ENCODE assay signal across 8 mouse cellular contexts in the genomic region with DNA sequence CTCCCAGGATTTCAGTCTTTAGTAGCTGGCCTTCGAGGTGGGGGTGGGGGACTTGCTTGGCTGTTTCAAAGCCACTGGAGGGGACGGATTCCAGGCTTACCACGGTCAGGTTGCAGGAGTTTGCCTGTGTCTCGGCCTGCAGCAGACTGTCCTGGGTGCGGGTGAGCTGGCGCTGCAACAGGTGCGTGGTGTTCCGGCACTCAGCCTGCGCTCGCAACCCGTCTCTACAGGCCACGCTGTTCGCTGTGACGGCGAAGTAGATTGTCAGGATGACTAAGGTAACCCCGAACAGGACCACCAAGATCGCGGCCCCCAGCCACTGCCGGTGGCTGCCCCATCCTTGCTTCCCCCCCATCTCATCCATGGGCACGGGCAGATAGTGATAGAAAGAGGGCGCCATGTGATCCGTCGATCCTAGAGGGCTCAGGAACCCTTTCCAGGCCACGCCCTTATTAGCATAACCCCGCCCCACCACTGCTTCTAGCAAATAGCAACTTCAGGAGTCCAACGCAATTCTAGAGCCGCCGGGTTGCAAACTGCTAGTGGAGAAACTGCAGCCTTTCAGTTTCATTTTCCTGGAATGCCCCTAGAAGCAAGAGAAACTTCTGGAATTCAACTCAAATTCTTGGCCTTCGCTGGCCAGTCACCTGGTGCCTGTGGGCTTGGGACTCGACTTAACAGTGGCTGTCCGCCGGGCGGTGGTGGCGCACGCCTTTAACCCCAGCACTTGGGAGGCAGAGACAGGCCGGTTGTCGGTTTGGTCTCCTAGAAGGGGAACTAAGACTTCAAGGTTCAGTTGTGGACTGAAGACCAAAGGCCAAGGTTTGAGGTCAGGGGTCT. TPM values are rescaled to one million over a fixed set of nuclear protein-coding genes. Genes with fewer than 3 reads are reported as not detected.
A peak's percentile ranks its signal among the peaks of the same experiment; 100 is the strongest.
DNase-seq lines count a peak whose midpoint lies in the region; ATAC-seq and TF ChIP-seq lines count a peak whose summit lies in the region.

Gene Bst2 (minus strand): TSS at position 429 of the 840 bp plus-strand sequence.

- H3K4me1 ChIP-seq in embryonic facial prominence, embryonic 11.5 days (ENCODE audit: control insufficient read depth, insufficient read depth, low read length) = no peaks in the 10 kb centered on the region
- H3K4me1 ChIP-seq in liver, embryonic 16.5 days (ENCODE audit: control insufficient read depth, low read depth, low read length) = peaks cover 15% of the 10 kb centered on the region
- no peaks in the 10 kb centered on the region for H3K4me1 ChIP-seq in neural tube, embryonic 11.5 days (ENCODE audit: control insufficient read depth, insufficient read depth, low read length)

- H3K9ac ChIP-seq in embryonic facial prominence, embryonic 11.5 days (replicated peaks; ENCODE audit: low read length) = peak within 1 kb of the TSS; percentile 6
- H3K9ac ChIP-seq in liver, embryonic 16.5 days (ENCODE audit: low read depth, low read length) = peak within 1 kb of the TSS; percentile 73
- H3K9ac ChIP-seq in neural tube, embryonic 11.5 days (ENCODE audit: low read length) = peak within 1 kb of the TSS; percentile 31; the same call in 1 of the 2 replicates

- DNase-seq in left cerebral cortex, adult 2 months (ENCODE audit: extremely low spot score in 1 of 2, low spot score in 2 of 2) = peak in 1 of 2 experiments; percentile 32
- DNase-seq in left cerebral cortex, adult 11 months (ENCODE audit: low spot score) = no peak
- DNase-seq in embryonic facial prominence, embryonic 11.5 days (ENCODE audit: low spot score) = peak; percentile 92
- peak; percentile 94 to 96 for DNase-seq in heart, adult 18-20 months
- DNase-seq in kidney, adult 18-20 months = peak; percentile 92
- DNase-seq in neural tube, embryonic 11.5 days (ENCODE audit: low spot score) = peak; percentile 74
- DNase-seq in telencephalon, adult 2 months (ENCODE audit: low read depth, low spot score) = peak; percentile 12

- no peaks in the 10 kb centered on the region for H3K27me3 ChIP-seq in embryonic facial prominence, embryonic 11.5 days (ENCODE audit: control insufficient read depth, insufficient read depth, low read length)
- H3K27me3 ChIP-seq in liver, embryonic 16.5 days (ENCODE audit: control insufficient read depth, insufficient read depth, low read depth, low read length) = no peaks in the 10 kb centered on the region
- peaks cover 6% of the 10 kb centered on the region; the same call in 1 of the 2 replicates for H3K27me3 ChIP-seq in neural tube, embryonic 11.5 days (ENCODE audit: control insufficient read depth, insufficient read depth, low read length)

- H3K4me3 ChIP-seq in left cerebral cortex, adult 2 months = peak within 1 kb of the TSS; percentile 41
- H3K4me3 ChIP-seq in embryonic facial prominence, embryonic 11.5 days (ENCODE audit: low read depth, low read length) = peak within 1 kb of the TSS; percentile 31
- H3K4me3 ChIP-seq in liver, embryonic 16.5 days (ENCODE audit: low read depth, low read length) = peak within 1 kb of the TSS; percentile 76
- H3K4me3 ChIP-seq in neural tube, embryonic 11.5 days (ENCODE audit: low read depth, low read length) = peak within 1 kb of the TSS; percentile 29

- TF ChIP-seq CTCF in left cerebral cortex, adult 2 months (IDR thresholded peaks at IDR 0.05) = no peak

- intact Hi-C loops in left cerebral cortex, adult 2 months (cut with DNase I) = no loop called here

- 1% methylated on average over 37 of the region's 37 CpGs for WGBS in embryonic facial prominence, embryonic 11.5 days
- WGBS in liver, embryonic 16.5 days (ENCODE audit: insufficient replicate concordance) = 2% methylated on average over 37 of the region's 37 CpGs
- WGBS in neural tube, embryonic 11.5 days = 3% methylated on average over 37 of the region's 37 CpGs

- ATAC-seq in embryonic facial prominence, embryonic 11.5 days (replicated peaks; ENCODE audit: insufficient number of reproducible peaks, low FRiP score, low TSS enrichment, low read depth) = 0 out of 2 replicates have a peak, but pooled peaks have one; percentile 32
- peak; percentile 92 for ATAC-seq in liver, embryonic 16.5 days (ENCODE audit: low read depth)
- ATAC-seq in neural tube, embryonic 11.5 days (ENCODE audit: insufficient read depth, low FRiP score, low TSS enrichment) = peak; percentile 39; the same call in 1 of the 2 replicates

- H3K9me3 ChIP-seq in embryonic facial prominence, embryonic 11.5 days (replicated peaks; ENCODE audit: control insufficient read depth, low read length) = no peaks in the 10 kb centered on the region
- H3K9me3 ChIP-seq in liver, embryonic 16.5 days (replicated peaks; ENCODE audit: control insufficient read depth, low read length) = no peaks in the 10 kb centered on the region
- no peaks in the 10 kb centered on the region for H3K9me3 ChIP-seq in neural tube, embryonic 11.5 days (ENCODE audit: control insufficient read depth, low read length)

- no peaks in the 10 kb centered on the region for H3K36me3 ChIP-seq in embryonic facial prominence, embryonic 11.5 days (replicated peaks; ENCODE audit: control insufficient read depth, insufficient read depth, low read depth, low read length)
- H3K36me3 ChIP-seq in liver, embryonic 16.5 days (ENCODE audit: control insufficient read depth, insufficient read depth) = no peaks in the 10 kb centered on the region
- no peaks in the 10 kb centered on the region for H3K36me3 ChIP-seq in neural tube, embryonic 11.5 days (ENCODE audit: control insufficient read depth, insufficient read depth, low read length)

- H3K27ac ChIP-seq in left cerebral cortex, adult 2 months = peak within 1 kb of the TSS; percentile 4; the same call in 1 of the 2 replicates
- H3K27ac ChIP-seq in embryonic facial prominence, embryonic 11.5 days (replicated peaks; ENCODE audit: low read depth, low read length) = no peak within 1 kb of the TSS
- peak within 1 kb of the TSS; percentile 82 for H3K27ac ChIP-seq in liver, embryonic 16.5 days (ENCODE audit: low read length)
- no peak within 1 kb of the TSS for H3K27ac ChIP-seq in neural tube, embryonic 11.5 days (ENCODE audit: low read depth, low read length)

- H3K4me2 ChIP-seq in embryonic facial prominence, embryonic 11.5 days (ENCODE audit: low read depth, low read length) = peak within 1 kb of the TSS; percentile 61
- peak within 1 kb of the TSS; percentile 85 for H3K4me2 ChIP-seq in liver, embryonic 16.5 days (ENCODE audit: low read depth, low read length)
- H3K4me2 ChIP-seq in neural tube, embryonic 11.5 days (ENCODE audit: low read depth) = peak within 1 kb of the TSS; percentile 45

RNA-seq across cellular contexts. Expression of gene Bst2, which starts in this region (rescaled TPM):
- total RNA-seq in left cerebral cortex, adult 2 months (2021) = 1 to 10 TPM; 3.5 to 4.0 TPM
- 3.5 and 4.3 TPM in 2 replicates for polyA plus RNA-seq in embryonic facial prominence, embryonic 11.5 days (2014; fragmentation: Nextera tagmentation; extraction: Ambion mirVana)
- 10 to 100 TPM; 19.3 to 40.2 TPM for total RNA-seq in heart, adult 18-20 months (2021)
- 24.5 and 27.0 TPM in 2 replicates for polyA plus RNA-seq in liver, embryonic 16.5 days (2015; fragmentation: Nextera tagmentation; extraction: Ambion mirVana)
- 3.7 and 4.9 TPM in 2 replicates for polyA plus RNA-seq in neural tube, embryonic 11.5 days (2014; fragmentation: Nextera tagmentation; extraction: Ambion mirVana)

Comparison
In these comparisons a context has a peak if more than half of its experiments do, and no peak if none do; other contexts are left out.
1. RNA of gene Bst2 (total RNA-seq): 19.3 to 40.2 TPM in heart, adult 18-20 months; 3.5 to 4.0 TPM in left cerebral cortex, adult 2 months; every median in the first group is over 4 times any median in the second.
2. H3K27ac ChIP-seq: peak in left cerebral cortex, adult 2 months (single experiment) and liver, embryonic 16.5 days (single experiment); none in embryonic facial prominence, embryonic 11.5 days (single experiment) and neural tube, embryonic 11.5 days (single experiment).
3. ATAC-seq: peak in every context shown above with its lines; median percentile 92 in liver, embryonic 16.5 days; 39 in neural tube, embryonic 11.5 days; 32 in embryonic facial prominence, embryonic 11.5 days.
4. H3K9ac ChIP-seq: peak in every context shown above with its lines; median percentile 73 in liver, embryonic 16.5 days; 31 in neural tube, embryonic 11.5 days; 6 in embryonic facial prominence, embryonic 11.5 days.
5. Peak in every context shown above with its lines, with median percentiles within 50 percentile points of each other: H3K4me3 ChIP-seq and H3K4me2 ChIP-seq.